Mouse (Mus musculus): ENCODE results near the gene Gns. TPM values are rescaled to one million over a fixed set of nuclear protein-coding genes. Genes with fewer than 3 reads are reported as not detected.

The Gns gene
- polyA plus RNA-seq, 1 experiment, result 128 TPM

- WGBS, result 74% methylated on average over 5 of the region's 5 CpGs
These were observed 15.6 kb upstream of the Gns start for GRCm38 (mm10) chr10:121349244-121349643.

DNA sequence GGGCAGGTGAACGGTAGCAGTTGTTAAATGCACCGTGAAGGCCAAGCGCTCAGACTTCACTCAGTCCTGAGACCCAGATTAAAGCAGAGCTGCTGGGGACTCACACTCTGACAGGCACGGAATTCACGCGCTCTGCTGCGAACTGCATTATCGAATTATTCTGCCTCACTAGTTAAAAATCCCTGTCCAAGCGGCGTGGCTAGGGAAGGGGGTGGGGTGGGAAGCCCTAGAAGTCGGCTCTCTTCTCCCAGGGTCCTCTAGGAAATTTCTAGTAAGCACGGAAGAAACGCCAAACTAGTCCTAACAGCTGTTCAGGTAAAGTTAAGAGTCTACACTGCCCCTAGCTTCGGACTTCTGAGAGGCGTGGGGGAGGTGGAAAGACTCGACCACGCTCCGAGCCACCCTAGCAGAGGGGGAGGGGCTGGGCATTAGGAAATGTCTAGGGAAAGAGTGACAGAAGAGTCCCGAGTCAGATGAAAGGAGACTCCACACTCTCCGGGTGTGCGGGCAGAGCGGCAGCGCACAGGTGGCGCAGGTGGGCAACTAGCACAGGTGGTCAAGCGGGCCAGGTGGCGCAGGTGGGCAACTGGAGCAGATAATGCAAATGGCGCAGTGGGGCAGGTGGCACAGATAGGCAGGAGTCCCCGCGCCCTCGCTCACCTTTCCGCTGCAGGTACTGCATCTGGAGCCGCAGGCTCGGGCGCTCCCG is 14.4 kb upstream of the Gns start:
- peaks cover 5% of the 10 kb centered on the region; the same call in 1 of the 2 replicates for H3K4me1 ChIP-seq (ENCODE audit: control insufficient read depth, insufficient read depth, low read length)
- no peak overlapping the region for H3K27ac ChIP-seq (ENCODE audit: insufficient read depth, low read depth, low read length)
- TF ChIP-seq CTCF (conservative IDR thresholded peaks at IDR 0.05; ENCODE audit: insufficient read depth, insufficient read length, low read depth, low read length) (no peak), POLR2A (IDR thresholded peaks at IDR 0.05; ENCODE audit: low read depth, low read length) (no peak)
- peak overlapping the region; percentile 44 for H3K4me3 ChIP-seq (ENCODE audit: insufficient read depth, low read depth, low read length)
- no peaks in the 10 kb centered on the region for H3K27me3 ChIP-seq (replicated peaks; ENCODE audit: control insufficient read depth, insufficient read depth, low read length)
- no peaks in the 10 kb centered on the region for H3K36me3 ChIP-seq (ENCODE audit: control insufficient read depth, insufficient read depth, low read length)
- peak; percentile 36 for DNase-seq
- WGBS, result 6% methylated on average over 34 of the region's 35 CpGs

More at GRCm38 (mm10) chr10:121349244-121349643, 15.6 kb upstream of the Gns start:
- Histone ChIP-seq H3K27me3 (replicated peaks; ENCODE audit: control insufficient read depth, insufficient read depth, low read length) (no peaks in the 10 kb centered on the region), H3K4me3 (ENCODE audit: insufficient read depth, low read depth, low read length) (no peak overlapping the region), H3K27ac (ENCODE audit: insufficient read depth, low read depth, low read length) (no peak overlapping the region), H3K36me3 (ENCODE audit: control insufficient read depth, insufficient read depth, low read length) (no peaks in the 10 kb centered on the region), H3K4me1 (ENCODE audit: control insufficient read depth, insufficient read depth, low read length) (peaks cover 5% of the 10 kb centered on the region; the same call in 1 of the 2 replicates)
- no peak for TF ChIP-seq CTCF (conservative IDR thresholded peaks at IDR 0.05; ENCODE audit: insufficient read depth, insufficient read length, low read depth, low read length)
- TF ChIP-seq POLR2A (IDR thresholded peaks at IDR 0.05; ENCODE audit: low read depth, low read length), result no peak
- no peak for DNase-seq

- DNase-seq, result peak; percentile 87
- WGBS, result under 1% methylated on average over 61 of the region's 61 CpGs
- Histone ChIP-seq H3K4me3 (ENCODE audit: insufficient read depth, low read depth, low read length) (peak within 1 kb of the TSS; percentile 44), H3K4me1 (ENCODE audit: control insufficient read depth, insufficient read depth, low read length) (peaks cover 5% of the 10 kb centered on the region; the same call in 1 of the 2 replicates), H3K27me3 (replicated peaks; ENCODE audit: control insufficient read depth, insufficient read depth, low read length) (no peaks in the 10 kb centered on the region), H3K36me3 (ENCODE audit: control insufficient read depth, insufficient read depth, low read length) (no peaks in the 10 kb centered on the region), H3K27ac (ENCODE audit: insufficient read depth, low read depth, low read length) (no peak within 1 kb of the TSS)
- TF ChIP-seq POLR2A (IDR thresholded peaks at IDR 0.05; ENCODE audit: low read depth, low read length) (no peak), CTCF (conservative IDR thresholded peaks at IDR 0.05; ENCODE audit: insufficient read depth, insufficient read length, low read depth, low read length) (no peak)
These were observed 13.8 kb upstream of the Gns start, which contains the start of gene Tbc1d30 for GRCm38 (mm10) chr10:121351066-121351581. Tbc1d30 (minus strand) TSS chr10:121351278.

- no peaks in the 10 kb centered on the region for H3K27me3 ChIP-seq (replicated peaks; ENCODE audit: control insufficient read depth, insufficient read depth, low read length)
- peak; percentile 57 for DNase-seq
- TF ChIP-seq POLR2A (IDR thresholded peaks at IDR 0.05; ENCODE audit: low read depth, low read length) (no peak), CTCF (conservative IDR thresholded peaks at IDR 0.05; ENCODE audit: insufficient read depth, insufficient read length, low read depth, low read length) (no peak)
- no peak overlapping the region for H3K27ac ChIP-seq (ENCODE audit: insufficient read depth, low read depth, low read length)
- H3K4me3 ChIP-seq (ENCODE audit: insufficient read depth, low read depth, low read length), result no peak overlapping the region
- WGBS, result 33% methylated on average over 15 of the region's 15 CpGs
- peaks cover 5% of the 10 kb centered on the region; the same call in 1 of the 2 replicates for H3K4me1 ChIP-seq (ENCODE audit: control insufficient read depth, insufficient read depth, low read length)
- H3K36me3 ChIP-seq (ENCODE audit: control insufficient read depth, insufficient read depth, low read length), result no peaks in the 10 kb centered on the region
These were observed 13.1 kb upstream of the Gns start for GRCm38 (mm10) chr10:121351692-121352290.

- TF ChIP-seq POLR2A (IDR thresholded peaks at IDR 0.05; ENCODE audit: low read depth, low read length) (no peak), CTCF (conservative IDR thresholded peaks at IDR 0.05; ENCODE audit: insufficient read depth, insufficient read length, low read depth, low read length) (no peak)
- DNase-seq, result no peak
- no peaks in the 10 kb centered on the region for H3K27me3 ChIP-seq (replicated peaks; ENCODE audit: control insufficient read depth, insufficient read depth, low read length)
- WGBS, result 89% methylated on average over 2 of the region's 2 CpGs
- no peaks in the 10 kb centered on the region for H3K4me1 ChIP-seq (ENCODE audit: control insufficient read depth, insufficient read depth, low read length)
- H3K27ac ChIP-seq (ENCODE audit: insufficient read depth, low read depth, low read length), result no peak overlapping the region
- H3K36me3 ChIP-seq (ENCODE audit: control insufficient read depth, insufficient read depth, low read length), result no peaks in the 10 kb centered on the region
- no peak overlapping the region for H3K4me3 ChIP-seq (ENCODE audit: insufficient read depth, low read depth, low read length)
These were observed 4.5 kb upstream of the Gns start for GRCm38 (mm10) chr10:121360358-121360757.

- Histone ChIP-seq H3K4me3 (ENCODE audit: insufficient read depth, low read depth, low read length) (no peak overlapping the region), H3K27ac (ENCODE audit: insufficient read depth, low read depth, low read length) (no peak overlapping the region), H3K36me3 (ENCODE audit: control insufficient read depth, insufficient read depth, low read length) (no peaks in the 10 kb centered on the region), H3K27me3 (replicated peaks; ENCODE audit: control insufficient read depth, insufficient read depth, low read length) (no peaks in the 10 kb centered on the region), H3K4me1 (ENCODE audit: control insufficient read depth, insufficient read depth, low read length) (peaks cover 9% of the 10 kb centered on the region; the same call in 1 of the 2 replicates)
- 89% methylated on average over 8 of the region's 8 CpGs for WGBS
- TF ChIP-seq CTCF (conservative IDR thresholded peaks at IDR 0.05; ENCODE audit: insufficient read depth, insufficient read length, low read depth, low read length) (no peak), POLR2A (IDR thresholded peaks at IDR 0.05; ENCODE audit: low read depth, low read length) (no peak)
- DNase-seq, result no peak
These were observed 1.7 kb upstream of the Gns start for GRCm38 (mm10) chr10:121363201-121363600.

DNA sequence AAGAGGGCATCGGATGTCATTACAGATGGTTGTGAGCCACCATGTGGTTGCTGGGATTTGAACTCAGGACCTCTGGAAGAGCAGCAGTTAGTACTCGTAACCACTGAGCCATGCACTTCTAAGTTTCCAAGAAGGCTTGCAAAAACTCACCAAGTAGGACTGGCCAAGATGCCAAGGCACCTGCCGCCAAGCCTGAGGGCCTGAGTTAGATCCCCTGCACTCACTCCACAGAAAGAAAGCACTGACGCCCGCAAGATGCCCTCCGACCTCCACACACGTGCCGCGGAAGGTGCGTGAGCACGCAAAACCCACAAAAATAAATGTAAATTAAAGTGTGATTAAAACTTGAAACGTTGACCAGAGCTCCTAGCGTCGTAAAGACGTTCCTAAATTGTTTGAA is 584 bp upstream of the Gns start:
- Histone ChIP-seq H3K27me3 (replicated peaks; ENCODE audit: control insufficient read depth, insufficient read depth, low read length) (no peaks in the 10 kb centered on the region), H3K4me1 (ENCODE audit: control insufficient read depth, insufficient read depth, low read length) (peaks cover 13% of the 10 kb centered on the region; the same call in 1 of the 2 replicates), H3K4me3 (ENCODE audit: insufficient read depth, low read depth, low read length) (peak overlapping the region; percentile 96; the same call in 1 of the 2 replicates), H3K36me3 (ENCODE audit: control insufficient read depth, insufficient read depth, low read length) (no peaks in the 10 kb centered on the region), H3K27ac (ENCODE audit: insufficient read depth, low read depth, low read length) (peak overlapping the region; percentile 80; the same call in 1 of the 2 replicates)
- TF ChIP-seq POLR2A (IDR thresholded peaks at IDR 0.05; ENCODE audit: low read depth, low read length), result no peak
- no peak for TF ChIP-seq CTCF (conservative IDR thresholded peaks at IDR 0.05; ENCODE audit: insufficient read depth, insufficient read length, low read depth, low read length)
- DNase-seq, result no peak
- 19% methylated on average over 15 of the region's 15 CpGs for WGBS
